Mouse (Mus musculus) thymus, postnatal 25 days (tissue): ENCODE data around the gene Rad51d.
"Not testable (repeated sequence)": the region's sequence is repeated elsewhere in the genome, so short reads cannot be mapped to it uniquely, and the experiment has no call there.

Experiments
- DNase-seq: peaks from one replicate; pipeline ENCODE4 v3.0.0; 2022

Gene Rad51d

DNA sequence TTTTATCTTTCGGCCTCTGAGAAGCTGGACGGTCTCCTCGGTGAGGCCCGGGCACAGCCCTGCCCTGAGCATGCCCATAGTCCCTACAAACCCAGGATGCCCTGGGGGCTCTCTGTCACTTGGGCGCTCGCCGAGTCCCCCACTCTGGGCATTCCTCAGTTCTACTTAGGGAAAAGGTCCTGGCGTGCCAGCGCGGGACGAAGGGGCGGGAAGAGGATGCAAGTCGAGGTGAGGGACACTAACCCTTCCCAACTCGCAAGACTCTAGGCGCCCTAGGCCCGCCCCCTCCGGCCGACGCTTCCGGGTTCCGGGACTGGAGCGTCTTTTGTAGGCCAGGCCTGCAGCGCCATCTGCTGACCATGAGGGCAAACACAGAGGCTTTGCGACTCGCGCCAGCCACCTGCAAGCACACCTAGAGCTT, at the start of gene Rad51d:
TSS of gene Rad51d (minus strand) at position 273 of the 421 bp plus-strand sequence.
- peak; percentile 97 for DNase-seq

DNA sequence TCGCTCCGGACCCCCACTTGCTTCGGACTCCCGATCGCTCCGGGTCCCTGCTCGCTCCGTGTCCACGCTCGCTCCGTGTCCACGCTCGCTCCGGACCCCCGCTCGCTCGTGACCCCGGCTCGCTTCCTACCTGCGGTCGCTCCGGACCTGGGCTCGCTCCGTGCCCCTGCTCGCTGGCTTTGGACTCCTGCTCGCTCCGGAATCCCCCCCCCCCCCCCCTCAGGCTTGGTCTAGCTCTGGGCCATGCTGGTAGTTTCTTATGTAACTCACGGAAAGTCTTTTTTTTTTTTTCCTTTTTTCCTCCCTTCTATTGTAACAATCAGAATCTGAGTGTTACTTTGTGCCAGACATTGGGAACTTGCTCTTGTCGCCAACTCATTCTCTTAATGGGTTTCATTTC, 42.8 kb upstream of the Rad51d start:
- DNase-seq = no peak

DNA sequence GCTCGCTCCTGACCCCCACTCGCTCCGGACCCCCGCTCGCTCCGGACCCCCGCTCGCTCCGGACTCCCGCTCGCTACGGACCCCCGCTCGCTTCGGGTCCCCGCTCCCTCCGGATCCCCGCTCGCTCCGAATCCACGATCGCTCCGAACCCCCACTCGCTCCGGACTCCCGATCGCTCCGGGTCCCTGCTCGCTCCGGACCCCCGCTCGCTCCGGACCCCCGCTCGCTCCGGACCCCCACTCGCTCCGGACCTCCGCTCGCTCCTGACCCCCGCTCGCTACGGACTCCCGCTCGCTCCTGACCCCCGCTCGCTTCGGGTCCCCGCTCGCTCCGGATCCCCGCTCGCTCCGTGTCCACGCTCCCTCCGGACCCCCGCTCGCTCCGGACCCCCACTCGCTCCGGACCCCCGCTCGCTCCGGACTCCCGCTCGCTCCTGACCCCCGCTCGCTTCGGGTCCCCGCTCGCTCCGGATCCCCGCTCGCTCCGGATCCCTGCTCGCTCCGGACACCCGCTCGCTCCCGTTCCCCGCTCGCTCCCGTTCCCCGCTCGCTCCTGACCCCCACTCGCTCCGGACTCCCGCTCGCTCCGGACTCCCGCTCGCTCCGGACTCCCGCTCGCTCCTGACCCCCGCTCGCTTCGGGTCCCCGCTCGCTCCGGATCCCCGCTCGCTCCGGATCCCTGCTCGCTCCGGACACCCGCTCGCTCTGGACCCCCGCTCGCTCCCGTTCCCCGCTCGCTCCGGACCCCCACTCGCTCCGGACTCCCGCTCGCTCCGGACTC, 41.4 kb upstream of the Rad51d start:
- DNase-seq = not testable (repeated sequence)

DNA sequence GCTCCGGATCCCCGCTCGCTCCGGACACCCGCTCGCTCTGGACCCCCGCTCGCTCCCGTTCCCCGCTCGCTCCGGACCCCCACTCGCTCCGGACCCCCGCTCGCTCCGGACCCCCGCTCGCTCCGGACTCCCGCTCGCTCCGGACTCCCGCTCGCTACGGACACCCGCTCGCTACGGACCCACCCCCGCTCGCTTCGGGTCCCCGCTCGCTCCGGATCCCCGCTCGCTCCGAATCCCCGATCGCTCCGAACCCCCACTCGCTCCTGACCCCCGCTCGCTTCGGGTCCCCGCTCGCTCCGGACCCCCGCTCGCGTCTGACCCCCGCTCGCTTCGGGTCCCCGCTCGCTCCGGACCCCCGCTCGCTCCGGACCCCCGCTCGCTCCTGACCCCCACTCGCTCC, 40.7 kb upstream of the Rad51d start:
- not testable (repeated sequence) for DNase-seq

DNA sequence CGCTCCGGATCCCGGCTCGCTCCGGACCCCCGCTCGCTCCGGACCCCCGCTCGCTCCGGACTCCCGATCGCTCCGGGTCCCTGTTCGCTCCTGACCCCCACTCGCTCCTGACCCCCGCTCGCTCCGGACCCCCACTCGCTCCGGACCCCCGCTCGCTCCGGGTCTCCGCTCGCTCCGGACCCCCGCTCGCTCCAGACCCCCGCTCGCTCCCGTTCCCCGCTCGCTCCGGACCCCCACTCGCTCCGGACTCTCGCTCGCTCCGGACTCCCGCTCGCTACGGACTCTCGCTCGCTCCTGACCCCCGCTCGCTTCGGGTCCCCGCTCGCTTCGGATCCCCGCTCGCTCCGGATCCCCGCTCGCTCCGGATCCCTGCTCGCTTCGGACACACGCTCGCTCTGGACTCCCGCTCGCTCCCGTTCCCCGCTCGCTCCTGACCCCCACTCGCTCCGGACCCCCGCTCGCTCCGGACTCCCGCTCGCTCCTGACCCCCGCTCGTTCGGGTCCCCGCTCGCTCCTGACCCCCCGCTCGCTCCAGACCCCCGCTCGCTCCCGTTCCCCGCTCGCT, 40.1 kb upstream of the Rad51d start:
- DNase-seq = not testable (repeated sequence)

DNA sequence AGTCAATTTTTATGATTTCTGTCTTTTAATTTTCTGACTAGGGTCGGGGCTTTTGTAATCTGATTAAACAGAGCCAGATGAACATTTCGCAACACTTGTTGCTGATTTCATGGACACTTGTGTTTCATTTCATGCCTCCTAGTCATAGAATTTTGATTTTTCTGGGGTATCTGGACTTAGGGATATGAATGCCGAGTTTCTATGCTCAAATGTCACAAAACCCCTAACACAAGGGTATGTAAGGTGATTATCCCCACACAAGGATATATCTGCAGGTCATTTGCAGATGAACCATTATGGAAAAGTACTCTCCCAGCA, 39.2 kb upstream of the Rad51d start:
- DNase-seq = no peak

DNA sequence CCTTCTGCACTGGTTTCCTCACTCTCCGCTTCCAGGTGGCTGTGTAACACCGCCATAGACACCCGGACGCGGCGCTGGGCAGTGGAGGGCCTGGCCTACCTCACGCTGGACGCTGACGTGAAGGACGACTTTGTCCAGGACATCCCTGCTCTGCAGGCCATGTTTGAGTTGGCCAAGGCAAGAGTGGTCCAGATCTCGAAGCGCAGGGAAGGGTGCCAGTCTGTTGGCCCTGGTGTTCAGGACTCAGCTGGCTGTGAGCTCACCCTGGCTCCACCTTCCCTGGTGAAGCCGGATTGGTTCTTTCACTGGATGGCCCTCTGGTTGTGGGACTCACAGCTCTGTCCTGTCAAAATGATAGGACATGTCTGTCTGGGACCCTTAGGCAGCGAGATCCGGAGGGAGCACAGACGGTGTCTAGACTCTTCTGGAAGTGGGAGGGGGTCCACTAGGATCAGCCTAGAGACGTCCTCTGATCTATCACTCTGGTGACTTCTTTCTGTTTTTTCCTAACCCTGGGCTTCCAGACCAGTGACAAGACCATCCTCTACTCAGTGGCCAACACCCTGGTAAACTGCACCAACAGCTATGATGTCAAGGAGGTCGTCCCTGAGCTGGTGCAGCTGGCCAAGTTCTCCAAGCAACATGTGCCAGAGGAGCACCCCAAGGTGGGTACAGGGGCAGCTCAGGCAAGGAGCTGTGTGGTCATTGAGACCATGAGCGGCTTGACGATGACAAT, 38.7 kb upstream of the Rad51d start:
- no peak for DNase-seq

DNA sequence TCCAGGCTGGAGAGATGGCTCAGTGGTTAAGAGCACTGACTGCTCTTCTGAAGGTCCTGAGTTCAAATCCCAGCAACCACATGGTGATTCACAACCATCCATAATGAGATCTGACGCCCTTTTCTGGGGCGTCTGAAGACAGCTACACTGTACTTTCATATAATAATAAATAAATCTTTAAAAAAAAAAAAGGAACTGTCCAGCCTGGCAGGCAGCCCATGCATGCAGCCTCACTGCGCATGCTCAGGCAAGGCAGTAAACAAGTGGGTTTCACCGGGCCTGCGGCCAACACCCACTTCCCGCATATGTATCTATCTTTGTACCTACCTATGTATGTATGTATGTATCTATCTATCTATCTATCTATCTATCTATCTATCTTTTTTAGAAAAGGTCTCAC, 33.5 kb upstream of the Rad51d start:
- DNase-seq = not testable (repeated sequence)

DNA sequence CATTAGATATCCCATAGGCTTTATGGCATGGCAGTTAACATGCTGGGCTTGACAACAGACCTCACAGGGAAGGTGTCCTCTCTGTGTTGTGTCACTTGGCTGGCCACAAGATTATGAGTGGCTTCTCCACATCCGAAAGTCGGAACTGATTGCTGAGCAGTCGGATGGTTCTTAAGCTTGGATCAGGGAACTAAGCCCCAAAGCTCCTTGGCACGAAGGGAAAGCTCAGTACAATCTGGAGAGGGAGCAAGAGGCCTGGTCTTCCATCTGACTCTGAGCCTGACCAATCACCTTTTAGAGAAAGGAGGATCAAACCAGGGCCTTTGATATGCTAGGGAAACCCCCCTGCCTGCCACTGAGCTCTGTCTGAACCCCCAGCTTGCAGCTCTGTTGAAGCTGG, 31.3 kb upstream of the Rad51d start:
- DNase-seq = no peak

DNA sequence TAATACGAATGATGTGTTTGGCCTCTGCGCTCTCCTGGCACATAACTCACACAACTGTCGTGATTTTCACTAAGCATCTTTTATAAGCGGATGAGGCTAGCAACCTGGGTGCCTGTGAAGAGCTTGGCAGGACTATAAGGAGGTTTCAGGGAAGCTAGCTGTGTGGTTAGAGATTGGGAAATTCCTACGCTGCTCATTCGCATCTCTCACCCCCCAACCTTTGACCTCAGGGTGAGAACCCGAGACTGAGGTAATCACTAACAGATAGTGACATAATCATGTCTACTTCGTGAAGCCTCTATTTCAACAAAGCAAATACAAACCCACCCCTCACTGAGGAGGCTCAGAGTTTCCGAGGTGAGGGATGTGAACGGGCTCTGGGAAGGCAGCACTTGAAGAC, 30.4 kb upstream of the Rad51d start:
- no peak for DNase-seq

DNA sequence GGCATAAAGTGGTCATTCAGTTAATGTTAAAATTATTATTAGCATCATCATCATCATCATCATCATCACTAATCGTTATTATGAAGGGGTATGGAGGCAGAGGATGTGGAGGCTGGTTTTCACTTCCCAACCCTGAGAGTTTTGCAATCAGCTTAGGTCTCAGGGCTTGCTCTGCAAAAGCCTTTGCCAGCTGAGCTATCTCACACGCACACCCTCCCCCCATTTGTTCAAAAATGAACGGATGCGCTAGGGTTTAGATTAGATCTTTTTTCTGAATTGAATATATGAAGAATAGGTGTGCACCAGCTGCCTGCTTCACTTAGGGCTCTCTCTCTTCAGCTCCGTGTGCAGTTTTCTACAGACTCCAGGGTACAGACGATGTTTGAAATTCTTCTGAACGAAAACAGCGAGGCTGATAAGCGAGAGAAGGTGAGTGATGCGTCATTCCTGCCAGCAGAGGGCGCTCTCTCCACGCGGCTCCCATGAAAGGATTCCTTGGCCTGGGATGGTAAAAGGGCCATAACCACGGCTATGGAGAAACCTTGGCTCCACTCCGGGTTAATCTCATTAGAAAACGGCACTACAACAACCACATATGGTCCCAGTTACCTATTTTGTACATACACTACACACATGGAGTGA, 24.4 kb upstream of the Rad51d start:
- DNase-seq = peak; percentile 79

DNA sequence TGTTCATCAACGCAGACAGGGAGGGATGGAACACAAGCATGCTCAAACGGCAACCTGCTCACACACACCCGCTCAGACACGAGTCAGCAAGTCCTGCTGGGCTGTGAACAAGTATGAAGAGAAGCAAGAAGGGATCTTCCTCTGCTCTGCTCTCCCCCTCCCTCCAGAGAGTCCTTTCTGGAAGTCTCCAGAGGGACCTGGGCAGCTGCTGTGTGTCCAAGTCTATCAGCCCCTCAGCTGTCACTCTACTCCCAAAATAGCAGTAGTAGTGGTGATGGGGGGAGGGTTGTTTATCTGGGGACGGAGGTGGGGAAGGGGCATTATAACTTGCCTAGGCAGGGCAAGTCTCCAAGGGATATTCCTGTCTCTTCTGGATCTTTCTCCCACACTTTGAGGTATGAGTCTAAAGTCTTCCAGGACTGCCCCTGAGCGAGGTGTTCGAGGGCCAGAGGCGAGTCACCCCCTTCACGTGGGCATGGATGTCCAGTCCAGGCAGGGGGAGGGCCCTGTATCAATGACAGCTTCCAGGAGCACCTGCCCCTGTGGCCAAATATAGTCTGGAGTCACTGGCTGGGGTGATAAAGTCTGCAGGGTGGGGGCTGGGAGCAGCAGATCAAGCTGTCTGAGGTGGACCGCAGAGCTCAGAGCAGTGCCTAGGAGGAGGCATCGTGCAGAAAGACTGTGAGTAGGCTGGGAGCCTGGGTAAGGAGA, 20.4 kb upstream of the Rad51d start:
- DNase-seq = no peak

DNA sequence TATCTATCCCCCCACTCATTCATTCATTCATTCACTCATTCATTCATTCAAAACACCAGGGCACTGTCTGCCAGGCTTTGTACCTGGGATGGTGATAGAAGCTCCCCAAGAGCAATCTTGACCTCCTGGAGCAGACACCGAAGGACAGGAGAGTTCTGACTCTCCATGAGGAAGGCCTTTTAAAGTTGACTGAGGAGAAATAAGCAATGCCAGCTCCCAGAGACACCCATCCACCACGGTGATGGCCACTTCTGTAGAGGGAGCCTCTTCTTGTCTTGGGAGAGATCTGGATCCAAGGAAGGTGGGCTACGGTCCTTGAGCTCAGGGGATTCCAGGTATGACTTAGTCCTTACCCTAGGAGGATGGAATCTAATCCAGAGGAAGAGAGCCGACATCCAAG, 19.8 kb upstream of the Rad51d start, which contains the start of gene Unc45b:
TSS of gene Unc45b (plus strand) at position 301 of the 400 bp plus-strand sequence.
- DNase-seq = no peak

DNA sequence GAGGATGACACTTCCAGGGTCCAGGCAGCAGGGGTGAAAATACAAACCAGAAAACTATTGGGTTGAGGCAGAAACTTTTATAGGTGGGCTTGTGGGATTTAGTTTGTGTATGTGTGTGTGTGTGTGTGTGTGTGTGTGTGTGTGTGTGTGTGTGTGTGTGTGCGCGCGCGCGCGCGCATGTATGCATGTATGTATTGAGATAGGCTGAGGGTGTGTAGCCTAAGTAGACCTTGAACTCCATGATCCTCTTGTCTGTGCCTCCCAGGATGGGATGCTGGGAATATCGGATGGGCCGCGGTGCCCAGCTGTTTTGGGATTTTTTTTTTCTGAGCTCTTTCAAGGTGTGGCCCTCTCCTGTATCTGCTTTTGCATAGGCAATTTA, 18.2 kb upstream of the Rad51d start:
- DNase-seq = peak; percentile 10

DNA sequence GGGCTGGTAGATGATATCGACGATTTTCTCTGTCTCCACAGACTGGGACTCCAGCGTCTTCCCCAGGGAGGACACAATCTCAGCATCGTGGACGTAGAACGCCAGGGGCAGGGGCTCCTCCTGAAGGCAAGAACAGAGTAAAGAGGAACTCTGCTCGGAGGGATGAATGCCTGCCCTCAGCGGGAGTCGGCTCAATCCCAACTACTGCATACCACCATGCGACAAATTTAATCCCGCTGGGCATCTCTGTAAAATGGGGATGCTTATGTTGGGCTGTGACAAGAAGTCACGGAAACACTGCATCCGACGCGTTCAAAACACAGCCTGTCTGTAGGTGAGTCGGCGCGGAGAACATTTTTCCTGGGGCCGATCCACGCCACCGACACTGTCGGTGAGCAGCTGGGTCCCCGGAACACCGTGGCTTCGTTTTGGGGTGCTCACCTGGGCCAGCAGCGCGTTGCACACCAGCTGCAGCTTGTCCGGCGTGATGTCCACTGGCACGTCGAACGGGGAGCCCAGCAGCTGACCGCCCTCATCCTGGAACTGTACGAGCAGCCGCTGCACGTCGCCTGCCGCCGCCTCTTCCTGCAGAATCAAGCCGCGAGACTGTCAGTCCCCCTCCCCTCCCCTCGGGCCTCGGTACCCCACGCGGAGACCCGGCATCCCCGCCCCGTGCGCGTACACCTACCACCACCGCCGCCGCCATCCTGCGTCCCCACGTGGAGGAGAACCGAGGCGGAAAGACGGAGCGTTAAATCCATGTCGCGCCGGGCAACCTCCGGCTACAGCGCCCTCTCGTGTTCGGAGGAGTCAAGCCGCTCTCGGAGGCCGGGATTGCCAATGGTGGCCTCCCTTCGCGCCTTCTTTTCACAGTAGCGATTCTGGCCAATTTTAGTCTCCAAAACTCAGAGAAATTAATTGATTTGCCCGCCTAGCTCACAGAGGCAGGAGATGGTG, 17.5 kb upstream of the Rad51d start, which contains the start of gene Nle1:
TSS of gene Nle1 (minus strand) at position 761 of the 957 bp plus-strand sequence.
- peak; percentile 95 for DNase-seq

DNA sequence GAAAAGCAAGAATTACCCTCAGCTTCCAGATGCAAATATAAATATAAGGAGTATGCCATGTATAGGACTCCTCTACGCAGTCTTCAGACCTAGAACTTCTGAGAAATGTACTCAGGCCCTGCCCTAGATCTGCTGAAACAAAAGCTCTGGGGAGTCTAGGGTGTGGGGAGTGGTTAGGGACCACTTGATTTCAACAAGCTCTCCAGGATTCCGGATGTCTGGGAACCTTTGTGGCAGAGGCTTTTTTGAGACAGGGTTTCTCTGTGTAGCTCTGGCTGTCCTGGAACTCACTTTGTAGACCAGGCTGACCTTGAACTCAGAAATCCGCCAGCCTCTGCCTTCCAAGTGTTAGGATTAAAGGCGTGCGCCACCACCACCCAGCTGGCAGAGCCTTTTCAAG, 15.4 kb upstream of the Rad51d start:
- DNase-seq = no peak

DNA sequence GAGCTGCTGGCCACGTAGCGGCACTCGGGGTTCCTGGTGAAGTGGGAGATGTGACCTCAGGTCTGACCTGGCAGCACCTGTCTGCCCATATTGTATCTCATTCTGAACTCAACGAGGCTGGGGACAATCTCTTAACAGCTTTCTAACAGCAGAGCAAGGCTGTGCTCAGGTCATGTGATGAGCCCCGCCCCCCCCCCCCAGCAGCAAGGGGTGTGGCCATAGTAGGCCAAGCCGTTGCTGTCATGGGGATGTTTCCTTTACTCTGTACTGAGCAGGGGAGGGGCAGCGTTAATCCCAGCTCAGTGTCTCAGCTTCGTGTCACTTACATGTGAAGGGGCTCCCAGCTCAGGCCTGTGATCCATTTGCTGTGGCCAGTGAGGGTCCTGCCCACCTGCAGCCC, 14.5 kb upstream of the Rad51d start:
- DNase-seq = no peak

DNA sequence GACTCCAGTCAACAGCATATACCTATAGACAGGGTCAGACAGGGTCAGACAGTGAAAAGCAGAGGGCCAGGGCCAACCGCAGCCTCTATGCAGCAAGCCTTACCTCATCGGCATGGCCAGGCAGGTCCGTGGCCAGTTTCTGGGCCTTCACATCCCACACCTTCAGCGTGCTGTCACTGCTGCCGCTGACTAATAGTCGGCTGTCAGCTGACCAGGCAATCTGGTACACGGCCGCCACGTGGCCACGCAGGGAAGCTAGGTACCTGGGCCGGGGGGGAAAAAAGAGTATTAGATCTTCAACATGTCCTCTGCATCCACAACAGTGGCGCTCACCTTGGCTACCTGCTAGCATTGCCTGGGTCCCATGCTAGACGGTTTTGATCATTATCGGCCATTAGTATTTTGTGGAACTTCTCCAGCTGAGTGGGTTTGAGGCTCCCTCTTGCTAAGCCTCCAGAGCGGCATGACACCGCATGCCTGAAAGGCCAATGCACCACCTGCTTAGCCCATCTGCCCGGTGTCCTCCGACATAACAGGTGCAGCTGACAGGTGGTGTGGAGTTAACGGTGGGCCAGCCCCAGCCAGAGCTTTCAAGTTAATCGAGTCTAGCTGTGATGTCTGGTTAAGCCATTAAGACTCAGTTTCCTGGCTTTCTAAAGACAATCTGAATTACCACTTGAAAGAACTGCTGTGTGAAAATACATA, 11.3 kb upstream of the Rad51d start:
- DNase-seq = no peak

DNA sequence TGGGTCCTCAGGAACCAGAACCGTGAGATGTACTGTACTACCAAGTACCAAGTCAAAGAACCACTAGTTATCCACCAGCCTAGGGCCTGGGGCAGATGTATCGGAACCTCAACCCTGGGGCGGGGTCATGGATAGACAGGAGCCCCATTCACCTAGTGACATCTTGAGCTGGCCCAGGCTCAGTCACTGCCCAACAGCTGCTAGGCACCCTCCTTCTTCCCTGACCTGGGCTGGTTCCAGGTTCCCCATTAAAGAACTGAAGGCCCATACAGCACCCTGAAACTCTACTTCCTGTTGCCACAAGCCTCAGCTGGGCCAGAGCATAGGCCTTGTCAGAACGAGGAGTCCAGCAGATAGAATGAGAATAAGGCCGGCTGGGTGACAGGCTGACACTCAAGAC, 9.3 kb upstream of the Rad51d start:
- no peak for DNase-seq

DNA sequence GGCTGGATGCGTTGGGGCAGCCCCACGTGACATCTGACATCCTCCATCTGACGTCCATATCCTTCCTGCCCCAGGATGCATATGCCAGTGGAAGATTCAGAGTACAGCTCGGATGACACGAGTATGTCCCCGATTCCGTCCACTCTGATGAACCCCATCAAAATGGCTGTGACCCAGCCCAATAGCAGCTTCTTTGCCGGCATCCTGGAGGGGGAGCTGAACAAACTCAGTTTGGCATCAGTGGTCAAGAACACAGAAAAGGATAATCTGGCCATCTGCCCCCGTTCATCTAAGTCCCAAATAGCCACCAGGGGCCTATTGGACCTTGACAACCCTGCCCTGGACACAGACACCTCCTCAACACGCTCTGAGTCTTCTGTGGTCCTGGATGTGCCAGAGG, 7.1 kb upstream of the Rad51d start:
- no peak for DNase-seq

DNA sequence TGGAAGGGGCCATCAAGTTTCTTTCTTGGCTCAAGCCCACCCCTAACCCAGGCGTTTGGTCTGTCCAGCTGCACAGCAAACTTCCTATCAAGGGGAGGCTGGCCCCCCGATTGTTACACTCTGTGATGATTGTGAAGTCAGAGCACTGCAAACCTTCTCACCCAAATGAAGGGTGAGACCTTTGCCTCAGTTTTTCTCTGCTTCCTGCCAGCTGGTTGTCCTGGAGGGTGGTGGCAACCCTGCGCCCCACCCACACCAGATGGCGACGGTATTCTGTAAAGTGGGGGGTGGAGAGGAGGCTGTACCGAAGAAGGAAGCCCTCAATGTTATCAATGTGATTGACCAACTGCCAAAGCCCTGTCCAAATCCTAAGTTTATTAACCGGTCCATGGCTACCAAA, 1.5 kb upstream of the Rad51d start, which contains the start of gene Fndc8:
TSS of gene Fndc8 (plus strand) at position 189 of the 400 bp plus-strand sequence.
- peak; percentile 60 for DNase-seq
